Mouse (Mus musculus) kidney, embryonic 14.5 days (tissue): Measurements from ENCODE around the gene Raet1e. TPM values are rescaled to one million over a fixed set of nuclear protein-coding genes. Genes with fewer than 3 reads are reported as not detected.

Source experiments
- ATAC-seq: fragments of 200-750 bp; cut with Nextera tagmentation; 2 replicates; pipeline ENCODE4 v1.8.0; 2017; ENCODE audit warnings: moderate number of reproducible peaks, mild to moderate bottlenecking, moderate TSS enrichment, moderate library complexity; ENCODE audit not compliant: low FRiP score, low TSS enrichment
- H3K27ac ChIP-seq: fragments of 300-500 bp; sonication (generic); 2 replicates; pipeline ENCODE4 v1.5.1; 2014; ENCODE audit warnings: low read depth, mild to moderate bottlenecking, low read length, moderate library complexity, mixed read lengths
- H3K27me3 ChIP-seq: fragments of 300-500 bp; sonication (generic); 2 replicates; pipeline ENCODE4 v1.6.1; 2014; ENCODE audit warnings: mild to moderate bottlenecking, low read length; ENCODE audit not compliant: control insufficient read depth, insufficient read depth
- H3K36me3 ChIP-seq: fragments of 300-500 bp; sonication (generic); 2 replicates; pipeline ENCODE4 v1.6.1; 2014; ENCODE audit warnings: low read length, mixed read lengths; ENCODE audit not compliant: control insufficient read depth, insufficient read depth
- H3K4me1 ChIP-seq: fragments of 300-500 bp; sonication (generic); 2 replicates; pipeline ENCODE4 v1.6.1; 2014; ENCODE audit warnings: low read length, mixed read lengths; ENCODE audit not compliant: control insufficient read depth, insufficient read depth
- H3K4me2 ChIP-seq: fragments of 300-500 bp; sonication (generic); replicated peaks from 2 replicates; pipeline ENCODE4 v1.6.1; 2014; ENCODE audit warnings: low read depth, mild to moderate bottlenecking, low read length
- H3K4me3 ChIP-seq: fragments of 300-500 bp; sonication (generic); 2 replicates; pipeline ENCODE4 v1.5.1; 2014; ENCODE audit warnings: mild to moderate bottlenecking, low read length
- H3K9ac ChIP-seq: fragments of 300-500 bp; sonication (generic); 2 replicates; pipeline ENCODE4 v1.6.1; 2014; ENCODE audit warnings: low read depth, mild to moderate bottlenecking, low read length, moderate library complexity
- H3K9me3 ChIP-seq: fragments of 300-500 bp; sonication (generic); 2 replicates; pipeline ENCODE4 v1.6.1; 2016; ENCODE audit warnings: low read length; ENCODE audit not compliant: control insufficient read depth
- WGBS: fragments of 180-500 bp; shearing (Covaris S2); extraction: QIAGEN DNeasy Blood & Tissue Kit; methylation state at CpG from one replicate; pipeline ENCODE4 v1.1.7; 2014; 5-methylcytosine and 5-hydroxymethylcytosine counted together
- polyA plus RNA-seq: library from polyadenylated mRNA; unstranded; fragments of >200 nt; fragmentation: Nextera tagmentation; extraction: Ambion mirVana; gene quantifications from 2 replicates; pipeline ENCODE4 v1.2.1, GENCODE M21; 2014

The Raet1e gene
- polyA plus RNA-seq, 1 experiment from 2014 or later: 14.6 TPM

DNA sequence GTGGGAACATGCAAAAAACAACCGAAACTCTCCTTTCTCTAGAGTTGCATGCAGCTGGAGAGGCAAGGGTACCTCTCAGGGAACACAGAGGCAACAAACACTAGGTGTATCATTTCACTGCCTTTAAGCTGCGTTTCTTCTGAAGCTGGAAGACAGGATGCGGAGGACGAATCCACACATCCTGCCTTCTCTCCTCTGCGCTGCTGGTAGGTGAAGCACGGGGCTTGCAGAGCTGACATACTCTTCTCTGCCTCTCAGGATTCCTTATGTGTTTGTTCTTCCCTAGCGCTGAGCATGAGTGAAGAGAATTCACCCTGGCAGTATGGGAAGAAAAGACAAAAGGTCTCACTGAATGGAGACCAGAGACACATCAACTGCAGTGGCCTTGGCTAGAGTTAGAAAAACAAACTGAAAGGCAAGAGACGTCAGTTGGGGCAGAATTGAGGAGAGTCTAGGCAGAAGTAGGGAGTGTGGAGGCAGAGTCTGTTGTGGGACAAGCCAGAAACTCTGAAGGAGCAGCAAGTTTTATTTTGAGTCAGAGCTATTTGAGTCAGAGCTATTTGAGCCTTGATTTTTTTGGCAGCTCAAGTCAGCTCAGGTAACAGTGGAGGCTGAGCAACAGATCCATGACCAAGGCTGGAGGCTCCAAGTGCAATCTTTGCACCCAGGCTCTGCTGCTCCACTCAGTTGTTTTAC lies 139.5 kb downstream of the Raet1e start:
- H3K9me3 ChIP-seq: no peaks in the 10 kb centered on the region
- H3K36me3 ChIP-seq: no peaks in the 10 kb centered on the region
- no peak for ATAC-seq
- H3K4me1 ChIP-seq: 0 out of 2 replicates have a peak, but pooled peaks cover 2% of the 10 kb centered on the region
- no peak overlapping the region for H3K4me3 ChIP-seq
- no peaks in the 10 kb centered on the region for H3K27me3 ChIP-seq
- H3K9ac ChIP-seq: no peak overlapping the region
- no peak overlapping the region for H3K4me2 ChIP-seq
- H3K27ac ChIP-seq: no peak overlapping the region
- 54% methylated on average over 8 of the region's 8 CpGs for WGBS

DNA sequence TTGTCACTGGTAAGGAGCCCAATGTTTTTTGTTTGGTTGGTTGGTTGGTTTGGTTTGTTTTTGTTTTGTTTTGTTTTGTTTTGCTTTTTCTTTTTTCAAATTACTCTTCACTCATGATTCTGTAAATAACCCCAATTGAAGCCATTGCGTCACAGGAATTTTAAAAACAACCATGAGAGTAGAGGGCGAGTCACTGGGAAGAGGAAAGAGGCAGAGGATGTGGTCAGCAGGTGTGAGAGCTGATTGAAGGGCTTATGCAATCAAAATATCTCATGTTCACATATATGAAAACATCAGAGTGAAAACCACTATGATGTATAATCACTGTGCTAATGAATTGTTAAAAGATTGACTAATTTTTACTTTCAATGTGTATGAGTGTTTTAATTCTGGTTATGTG lies 141.0 kb downstream of the Raet1e start:
- Histone ChIP-seq H3K9me3 (no peaks in the 10 kb centered on the region), H3K27me3 (no peaks in the 10 kb centered on the region), H3K9ac (no peak overlapping the region), H3K4me2 (no peak overlapping the region), H3K36me3 (no peaks in the 10 kb centered on the region), H3K4me1 (0 out of 2 replicates have a peak, but pooled peaks cover 2% of the 10 kb centered on the region), H3K27ac (no peak overlapping the region), H3K4me3 (no peak overlapping the region)
- no peak for ATAC-seq
- WGBS: 93% methylated on average over 2 of the region's 2 CpGs

DNA sequence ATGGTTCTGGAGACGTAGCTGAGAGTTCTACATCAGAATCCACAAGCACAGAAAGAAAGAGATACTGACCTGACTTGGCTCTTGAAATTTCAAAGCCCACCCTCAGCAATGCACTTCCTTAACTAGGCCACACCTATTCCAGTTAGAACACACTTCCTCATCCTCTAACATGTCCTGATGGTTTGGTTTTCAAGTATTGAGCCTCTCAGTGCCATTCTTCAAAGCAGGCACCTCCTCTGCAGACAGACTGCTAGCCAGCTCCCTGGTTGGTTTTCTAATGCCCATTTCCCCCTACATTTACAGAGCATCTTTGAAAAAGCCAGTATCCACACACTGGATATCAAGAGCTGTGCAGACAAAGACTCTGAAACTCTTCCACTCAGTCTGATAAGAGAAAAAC lies 143.3 kb downstream of the Raet1e start:
- WGBS: 44% methylated on average over 1 of the region's 1 CpGs
- 0 out of 2 replicates have a peak, but pooled peaks cover 2% of the 10 kb centered on the region for H3K4me1 ChIP-seq
- H3K4me3 ChIP-seq: no peak overlapping the region
- no peaks in the 10 kb centered on the region for H3K9me3 ChIP-seq
- no peak for ATAC-seq
- no peak overlapping the region for H3K27ac ChIP-seq
- H3K4me2 ChIP-seq: no peak overlapping the region
- no peak overlapping the region for H3K9ac ChIP-seq
- H3K36me3 ChIP-seq: no peaks in the 10 kb centered on the region
- no peaks in the 10 kb centered on the region for H3K27me3 ChIP-seq

DNA sequence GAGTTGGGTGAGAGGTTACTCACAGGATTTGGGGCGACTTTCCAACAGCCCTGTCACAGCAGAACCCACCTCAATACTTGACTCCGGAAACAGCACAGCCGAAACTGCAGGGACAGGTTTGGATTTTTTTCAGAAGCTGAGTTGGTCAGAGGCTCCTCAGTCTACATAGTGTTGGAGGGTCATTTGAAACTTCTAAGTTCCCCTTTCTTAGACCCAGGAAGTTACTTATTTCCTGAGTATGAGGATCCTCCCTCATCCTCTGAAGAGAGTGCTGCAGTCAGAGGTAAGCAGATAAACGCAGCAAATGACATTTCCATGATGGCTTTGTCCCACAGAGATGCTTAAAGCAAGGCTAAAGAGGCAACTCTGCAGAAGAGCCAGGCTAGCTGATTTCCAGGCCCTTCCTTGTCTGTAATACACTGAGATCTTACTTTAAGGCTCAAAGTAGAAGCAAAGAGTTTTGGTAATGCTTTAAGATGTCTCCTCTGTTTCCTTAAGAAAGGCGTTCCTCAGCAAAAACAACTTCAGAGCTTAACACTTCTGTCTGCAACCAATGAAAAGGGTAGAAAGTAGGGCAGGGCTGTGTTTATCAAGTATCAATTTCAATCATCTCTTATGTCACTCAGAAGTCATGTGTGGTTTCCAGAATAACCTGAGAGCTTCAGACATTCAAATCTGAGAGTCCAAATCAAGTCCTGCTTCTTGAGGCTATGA lies 144.1 kb downstream of the Raet1e start:
- ATAC-seq: no peak
- Histone ChIP-seq H3K9ac (no peak overlapping the region), H3K9me3 (no peaks in the 10 kb centered on the region), H3K4me1 (0 out of 2 replicates have a peak, but pooled peaks cover 2% of the 10 kb centered on the region), H3K36me3 (no peaks in the 10 kb centered on the region), H3K4me3 (no peak overlapping the region), H3K27ac (no peak overlapping the region), H3K4me2 (no peak overlapping the region), H3K27me3 (no peaks in the 10 kb centered on the region)
- WGBS: 71% methylated on average over 5 of the region's 5 CpGs

DNA sequence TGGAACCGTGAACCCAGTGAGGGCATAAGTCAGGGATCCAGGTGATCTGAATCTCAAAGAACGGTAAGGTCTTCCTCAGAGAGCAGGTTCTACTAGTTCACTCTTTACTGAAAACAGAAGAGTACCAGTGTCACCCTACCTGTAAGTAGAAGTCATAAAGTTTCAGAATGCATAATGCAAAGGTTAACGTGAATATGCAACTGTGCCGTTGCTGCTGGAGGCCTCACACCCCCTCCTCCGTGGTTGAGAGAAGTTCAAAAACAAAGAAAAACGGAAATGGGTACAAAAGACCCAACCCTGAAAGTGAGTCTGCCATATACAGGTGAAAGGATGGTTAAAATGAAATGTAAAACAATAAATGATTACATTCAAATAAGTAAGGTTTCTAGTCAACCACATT lies 145.4 kb downstream of the Raet1e start:
- H3K4me3 ChIP-seq: no peak overlapping the region
- no peaks in the 10 kb centered on the region for H3K4me1 ChIP-seq
- no peak overlapping the region for H3K9ac ChIP-seq
- no peaks in the 10 kb centered on the region for H3K36me3 ChIP-seq
- no peak for ATAC-seq
- no peaks in the 10 kb centered on the region for H3K9me3 ChIP-seq
- H3K27me3 ChIP-seq: no peaks in the 10 kb centered on the region
- 85% methylated on average over 6 of the region's 6 CpGs for WGBS
- H3K4me2 ChIP-seq: no peak overlapping the region
- no peak overlapping the region for H3K27ac ChIP-seq

DNA sequence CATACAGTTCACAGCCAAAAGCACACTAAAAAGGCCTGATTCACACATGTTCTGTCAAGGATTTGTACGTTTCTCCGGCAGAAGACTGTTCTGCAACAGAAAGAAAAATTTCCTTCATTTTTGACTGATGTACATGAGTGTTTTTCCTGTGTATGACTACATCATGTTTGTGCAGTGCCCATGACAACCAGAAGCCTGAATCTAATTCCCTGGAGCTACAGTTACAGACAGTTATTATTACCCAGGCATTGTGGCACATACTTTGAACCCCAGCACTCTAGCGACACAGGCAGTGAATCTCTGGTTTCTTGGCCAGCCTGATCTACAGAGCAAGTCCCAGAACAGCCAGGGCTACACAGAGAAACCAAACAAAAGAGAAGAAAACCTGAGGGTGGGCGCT lies 147.4 kb downstream of the Raet1e start:
- H3K4me1 ChIP-seq: no peaks in the 10 kb centered on the region
- no peak for ATAC-seq
- H3K9me3 ChIP-seq: no peaks in the 10 kb centered on the region
- no peak overlapping the region for H3K4me3 ChIP-seq
- H3K27ac ChIP-seq: no peak overlapping the region
- no peaks in the 10 kb centered on the region for H3K27me3 ChIP-seq
- WGBS: 88% methylated on average over 4 of the region's 4 CpGs
- no peak overlapping the region for H3K9ac ChIP-seq
- no peaks in the 10 kb centered on the region for H3K36me3 ChIP-seq
- H3K4me2 ChIP-seq: no peak overlapping the region

DNA sequence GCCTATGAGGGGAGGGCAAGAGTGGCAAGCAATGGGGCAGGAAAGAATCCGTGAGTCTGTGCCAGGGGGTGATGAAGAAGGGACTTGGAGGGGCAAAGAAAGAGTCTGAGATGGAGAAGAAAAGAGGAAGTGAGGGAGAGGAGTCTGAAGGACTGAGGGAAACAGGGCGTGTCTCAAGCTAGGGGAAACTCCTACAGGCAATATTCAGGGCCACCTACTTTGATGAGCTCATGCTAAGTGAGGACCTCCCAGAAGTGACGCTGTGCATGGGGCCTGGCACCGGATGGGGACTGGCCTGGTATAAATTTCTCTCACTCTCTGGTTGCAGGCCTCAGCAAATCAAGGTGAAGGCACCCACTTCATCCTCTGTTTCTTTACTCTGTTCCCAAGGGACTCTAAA lies 148.1 kb downstream of the Raet1e start:
- no peaks in the 10 kb centered on the region for H3K27me3 ChIP-seq
- no peaks in the 10 kb centered on the region for H3K36me3 ChIP-seq
- H3K4me2 ChIP-seq: no peak overlapping the region
- ATAC-seq: no peak
- 60% methylated on average over 4 of the region's 4 CpGs for WGBS
- H3K9me3 ChIP-seq: no peaks in the 10 kb centered on the region
- H3K27ac ChIP-seq: no peak overlapping the region
- no peak overlapping the region for H3K9ac ChIP-seq
- no peak overlapping the region for H3K4me3 ChIP-seq
- H3K4me1 ChIP-seq: no peaks in the 10 kb centered on the region

DNA sequence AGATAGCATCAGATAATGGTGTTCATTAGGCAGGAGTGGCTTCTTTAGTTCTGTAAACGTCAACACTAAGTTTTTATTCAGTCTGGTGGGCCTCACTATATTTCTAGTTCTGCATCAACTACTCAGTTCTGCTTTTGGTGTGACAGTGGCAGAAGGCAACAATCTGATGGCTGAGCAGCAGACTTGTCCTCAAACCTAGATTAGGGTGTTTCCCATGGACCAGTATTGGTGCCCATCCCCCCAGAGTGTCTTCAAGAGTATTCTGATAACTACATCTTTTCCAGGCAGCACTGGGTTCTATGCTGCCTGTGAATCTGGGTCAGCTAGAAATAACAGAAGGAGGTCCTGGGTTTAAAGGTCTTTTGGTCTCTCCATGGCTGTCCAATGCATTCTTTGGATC lies 149.9 kb downstream of the Raet1e start:
- no peaks in the 10 kb centered on the region for H3K4me1 ChIP-seq
- no peaks in the 10 kb centered on the region for H3K36me3 ChIP-seq
- H3K9ac ChIP-seq: no peak overlapping the region
- no peak overlapping the region for H3K27ac ChIP-seq
- H3K9me3 ChIP-seq: no peaks in the 10 kb centered on the region
- 76% methylated on average over 1 of the region's 1 CpGs for WGBS
- H3K4me2 ChIP-seq: no peak overlapping the region
- no peaks in the 10 kb centered on the region for H3K27me3 ChIP-seq
- H3K4me3 ChIP-seq: no peak overlapping the region
- no peak for ATAC-seq

DNA sequence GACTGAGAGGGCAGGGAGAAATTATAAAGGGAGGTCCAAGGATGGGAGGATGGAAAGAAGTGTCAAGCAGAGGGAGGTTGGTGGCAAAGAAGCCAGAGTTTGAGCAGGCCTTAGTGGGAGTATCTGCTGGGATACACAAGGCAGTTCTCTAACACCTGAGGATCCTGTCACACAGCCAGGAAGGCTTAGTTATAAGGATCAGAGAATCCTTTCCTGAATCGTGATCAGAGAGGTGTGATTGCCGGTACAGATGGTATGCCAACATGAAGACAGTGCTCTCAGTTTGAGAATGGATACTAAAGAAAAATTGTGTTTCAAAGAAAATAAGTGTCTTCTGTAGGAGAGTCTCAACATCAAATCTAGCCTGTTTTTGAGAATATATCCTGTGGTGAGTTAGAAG lies 164.5 kb downstream of the Raet1e start:
- no peak overlapping the region for H3K9ac ChIP-seq
- H3K27ac ChIP-seq: no peak overlapping the region
- H3K4me3 ChIP-seq: no peak overlapping the region
- H3K36me3 ChIP-seq: no peaks in the 10 kb centered on the region
- 87% methylated on average over 2 of the region's 2 CpGs for WGBS
- H3K4me2 ChIP-seq: no peak overlapping the region
- no peaks in the 10 kb centered on the region for H3K27me3 ChIP-seq
- no peaks in the 10 kb centered on the region for H3K9me3 ChIP-seq
- H3K4me1 ChIP-seq: no peaks in the 10 kb centered on the region
- ATAC-seq: no peak
